18 mouse cellular contexts compared by ENCODE assay signal in the genomic region with DNA sequence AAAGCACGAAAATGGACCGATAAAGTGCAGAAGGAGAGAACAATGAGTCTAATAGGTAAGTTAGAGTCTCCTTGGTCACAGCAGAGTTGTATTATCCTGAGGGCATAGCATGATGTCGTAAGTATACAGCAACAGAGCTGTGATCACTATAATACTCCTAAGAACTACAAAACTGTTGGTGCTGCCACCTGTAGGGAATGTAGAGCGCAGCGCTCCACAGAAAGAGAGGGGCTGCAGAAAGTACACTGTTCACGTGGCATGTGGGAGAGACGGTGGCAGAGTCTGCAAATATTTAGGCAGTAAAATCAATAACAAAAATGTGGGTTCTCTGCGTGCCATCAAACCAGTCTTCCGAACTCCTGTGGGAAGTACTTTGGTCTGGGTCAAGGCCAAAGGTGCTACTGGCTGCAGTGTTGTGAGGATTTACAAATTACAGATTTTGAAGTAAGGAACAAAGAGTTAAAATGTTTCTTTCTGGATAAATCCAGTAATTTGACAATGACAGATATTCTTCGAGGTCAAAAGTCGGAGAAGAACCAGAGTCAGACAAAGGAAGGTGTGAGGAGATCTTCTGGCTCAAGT. TPM values are rescaled to one million over a fixed set of nuclear protein-coding genes. Genes with fewer than 3 reads are reported as not detected.
DNase-seq lines count a peak whose midpoint lies in the region; ATAC-seq and TF ChIP-seq lines count a peak whose summit lies in the region.
"Had no signal": no experiment of that assay in that cellular context is flagged by ENCODE, and none has a peak within 500 bp of the region (broad histone marks: within the 10 kb centered on the region; RNA-seq: fewer than 3 reads in every experiment).

No protein-coding gene starts in this region.

- TF ChIP-seq CTCF in kidney, postnatal 0 days (IDR thresholded peaks at IDR 0.05; ENCODE audit: low read depth), result peak; percentile 34; the same call in 1 of the 2 replicates

- H3K4me1 ChIP-seq in kidney, postnatal 0 days (replicated peaks; ENCODE audit: insufficient read depth, low read length), result no peaks in the 10 kb centered on the region
- H3K4me1 ChIP-seq in kidney, embryonic 14.5 days (ENCODE audit: control insufficient read depth, insufficient read depth, low read length), result no peaks in the 10 kb centered on the region
- H3K4me1 ChIP-seq in ES-E14 (ENCODE audit: control insufficient read depth in 2 of 2, insufficient read depth in 2 of 2, low read length in 2 of 2, poor library complexity in 1 of 2), result no peaks in the 10 kb centered on the region
- H3K4me1 ChIP-seq: hindbrain, embryonic 15.5 days; kidney, embryonic 15.5 days had no signal

- 70% methylated on average over 11 of the region's 11 CpGs for WGBS in kidney, postnatal 0 days
- 73% methylated on average over 11 of the region's 11 CpGs for WGBS in kidney, embryonic 14.5 days

- no peak overlapping the region for H3K9ac ChIP-seq in kidney, postnatal 0 days (ENCODE audit: low read depth, low read length)
- H3K9ac ChIP-seq in kidney, embryonic 14.5 days (ENCODE audit: low read depth, low read length), result no peak overlapping the region
- no peak overlapping the region for H3K9ac ChIP-seq in ES-E14 (ENCODE audit: insufficient read depth, low read depth, low read length, poor library complexity, severe bottlenecking)
- H3K9ac ChIP-seq: hindbrain, embryonic 15.5 days; kidney, embryonic 15.5 days had no signal

- ATAC-seq in kidney, postnatal 0 days (replicated peaks; ENCODE audit: low FRiP score, low read depth), result no peak
- no peak for ATAC-seq in kidney, embryonic 14.5 days (ENCODE audit: low FRiP score, low TSS enrichment)
- ATAC-seq: forebrain, embryonic 16.5 days had no signal

- H3K4me2 ChIP-seq in kidney, postnatal 0 days (ENCODE audit: low read length), result no peak overlapping the region
- H3K4me2 ChIP-seq in kidney, embryonic 14.5 days (replicated peaks; ENCODE audit: low read depth, low read length), result no peak overlapping the region
- H3K4me2 ChIP-seq: hindbrain, embryonic 15.5 days; kidney, embryonic 15.5 days had no signal

- H3K36me3 ChIP-seq in kidney, postnatal 0 days (ENCODE audit: insufficient read depth, low read length), result no peaks in the 10 kb centered on the region
- no peaks in the 10 kb centered on the region for H3K36me3 ChIP-seq in kidney, embryonic 14.5 days (ENCODE audit: control insufficient read depth, insufficient read depth, low read length)
- H3K36me3 ChIP-seq in ES-E14 (ENCODE audit: control insufficient read depth, insufficient read depth, low read length, poor library complexity, severe bottlenecking), result no peaks in the 10 kb centered on the region
- H3K36me3 ChIP-seq: hindbrain, embryonic 15.5 days; kidney, embryonic 15.5 days had no signal

- no peaks in the 10 kb centered on the region for H3K9me3 ChIP-seq in kidney, postnatal 0 days (replicated peaks; ENCODE audit: low read length)
- H3K9me3 ChIP-seq in kidney, embryonic 14.5 days (ENCODE audit: control insufficient read depth, low read length), result no peaks in the 10 kb centered on the region
- H3K9me3 ChIP-seq in ES-E14 (ENCODE audit: control insufficient read depth, insufficient read depth, low read depth, low read length), result no peaks in the 10 kb centered on the region
- H3K9me3 ChIP-seq: hindbrain, embryonic 15.5 days; kidney, embryonic 15.5 days had no signal

- H3K4me3 ChIP-seq in kidney, postnatal 0 days (replicated peaks; ENCODE audit: low read depth, low read length), result no peak overlapping the region
- no peak overlapping the region for H3K4me3 ChIP-seq in kidney, embryonic 14.5 days (ENCODE audit: low read length)
- no peak overlapping the region for H3K4me3 ChIP-seq in ES-E14 (ENCODE audit: insufficient read depth in 1 of 2, low read depth in 1 of 2, low read length in 2 of 2, poor library complexity in 1 of 2, severe bottlenecking in 1 of 2)
- H3K4me3 ChIP-seq: hindbrain, embryonic 15.5 days; kidney, embryonic 15.5 days had no signal

- no peaks in the 10 kb centered on the region for H3K27me3 ChIP-seq in kidney, postnatal 0 days (ENCODE audit: insufficient read depth, low read length)
- H3K27me3 ChIP-seq in kidney, embryonic 14.5 days (ENCODE audit: control insufficient read depth, insufficient read depth, low read length), result no peaks in the 10 kb centered on the region
- H3K27me3 ChIP-seq: hindbrain, embryonic 15.5 days; kidney, embryonic 15.5 days had no signal

- no peak for DNase-seq in kidney, postnatal 0 days (ENCODE audit: low spot score)
- DNase-seq in ES-E14 (ENCODE audit: low read depth, low spot score) (peak; percentile 21), ZHBTc4 (ENCODE audit: low read depth, low spot score) (peak; percentile 12)
- peak; percentile 28 for DNase-seq in mesoderm, embryonic 11.5 days (ENCODE audit: low read depth, low spot score)
- DNase-seq in ovary, postnatal 14 days (ENCODE audit: low spot score), result no peak
- DNase-seq in kidney, postnatal 36 days, result no peak
- DNase-seq: cerebellum, adult 2 months; gastrocnemius, postnatal 36 days; left cerebral cortex, postnatal 4 days; right cerebral cortex, postnatal 25 days had no signal

- H3K27ac ChIP-seq in kidney, postnatal 0 days, result no peak overlapping the region
- no peak overlapping the region for H3K27ac ChIP-seq in kidney, embryonic 14.5 days (ENCODE audit: low read depth, low read length)
- H3K27ac ChIP-seq in ES-E14 (ENCODE audit: insufficient read depth, low read depth, low read length, poor library complexity, severe bottlenecking), result no peak overlapping the region
- H3K27ac ChIP-seq: hindbrain, embryonic 15.5 days; kidney, embryonic 15.5 days had no signal

- in situ Hi-C loops in ES-E14 (cut with MboI; ENCODE audit: low sequenced_read_pairs in 2 of 2, unreplicated experiment in 2 of 2), result no loop called here

TF ChIP-seq in ES-E14, 5 proteins besides CTCF, POLR2A, EP300 and RAD21:
- TF ChIP-seq CHD2 (IDR thresholded peaks at IDR 0.05; ENCODE audit: low read depth, low read length) (no peak), ZC3H11A (IDR thresholded peaks at IDR 0.05; ENCODE audit: borderline replicate concordance, low read depth, low read length) (peak; percentile 13; the same call in 1 of the 2 replicates), ZNF384 (IDR thresholded peaks at IDR 0.05; ENCODE audit: low read depth, low read length) (no peak)

RNA-seq across cellular contexts. Expression of gene Cxcl13, which starts 18.6 kb away (rescaled TPM):
- 4.9 and 6.0 TPM in 2 replicates for polyA plus RNA-seq in kidney, postnatal 0 days (2015; fragmentation: Nextera tagmentation; extraction: Ambion mirVana)
- polyA plus RNA-seq in kidney, embryonic 14.5 days (2014; fragmentation: Nextera tagmentation; extraction: Ambion mirVana), result 3.8 and 4.7 TPM in 2 replicates
- not detected in 2 replicates for total RNA-seq in ES-E14 (2012; rRNA removed)
- total RNA-seq: layer of hippocampus, postnatal 10 days; left cerebral cortex, postnatal 4 days; megakaryocyte-erythroid progenitor cell, adult 5-6 weeks; neutrophil, adult 5-6 weeks had no signal
- polyA plus RNA-seq: brain, embryonic 14.5 days; cerebellum, adult 2 months; forebrain, embryonic 16.5 days had no signal

Comparison
In these comparisons a context has a peak if more than half of its experiments do, and no peak if none do; other contexts are left out.
1. DNase-seq: peak in ES-E14 (single experiment), ZHBTc4 (single experiment) and mesoderm, embryonic 11.5 days (single experiment); none in kidney, postnatal 0 days (single experiment), ovary, postnatal 14 days (single experiment) and kidney, postnatal 36 days (0 of 2).